Mouse (Mus musculus): Measurements from ENCODE around the gene Fn1. TPM values are rescaled to one million over a fixed set of nuclear protein-coding genes. Genes with fewer than 3 reads are reported as not detected.

Gene Fn1
- polyA plus RNA-seq, 1 experiment: 518 TPM

DNA sequence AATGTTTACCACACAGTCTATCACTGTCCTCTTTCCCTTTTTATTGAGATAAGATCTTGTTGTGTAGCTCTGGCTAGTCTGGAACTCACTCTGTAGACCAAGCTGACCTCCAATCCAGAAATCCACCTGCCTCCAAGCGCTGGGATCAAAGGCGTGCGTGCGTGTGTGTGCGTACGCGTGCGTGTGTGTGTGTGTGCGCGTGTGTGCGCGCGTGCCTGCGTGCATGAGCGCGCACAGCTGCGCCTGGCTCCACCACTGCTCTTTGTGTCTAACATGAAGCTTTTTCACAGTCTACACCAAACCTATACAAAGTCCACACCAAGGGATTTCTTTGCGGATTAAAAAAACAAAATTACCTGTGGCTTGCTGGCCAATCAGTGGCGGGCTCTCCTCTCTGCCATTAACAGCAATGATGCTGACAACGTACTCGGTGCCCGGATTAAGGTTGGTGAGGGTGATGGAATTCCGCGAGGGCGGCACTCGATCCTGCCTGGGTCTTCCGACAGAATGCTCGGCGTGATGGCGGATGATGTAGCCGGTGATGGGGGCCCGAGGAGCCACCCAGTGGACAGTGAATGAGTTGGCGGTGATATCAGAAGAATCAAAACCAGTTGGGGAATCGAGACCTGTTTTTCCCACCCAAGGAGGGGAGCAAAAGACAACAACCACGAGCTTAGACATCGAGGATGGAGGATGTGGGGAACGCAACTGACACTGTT is 43.8 kb downstream of the Fn1 start:
- TF ChIP-seq POLR2A (IDR thresholded peaks at IDR 0.05; ENCODE audit: insufficient read depth, low read length) (no peak), CTCF (IDR thresholded peaks at IDR 0.05; ENCODE audit: low read depth, low read length) (no peak), EP300 (IDR thresholded peaks at IDR 0.05; ENCODE audit: insufficient read depth, low read depth, low read length) (no peak)
- H3K27me3 ChIP-seq (ENCODE audit: control insufficient read depth, insufficient read depth, low read length, poor library complexity, severe bottlenecking): no peaks in the 10 kb centered on the region

DNA sequence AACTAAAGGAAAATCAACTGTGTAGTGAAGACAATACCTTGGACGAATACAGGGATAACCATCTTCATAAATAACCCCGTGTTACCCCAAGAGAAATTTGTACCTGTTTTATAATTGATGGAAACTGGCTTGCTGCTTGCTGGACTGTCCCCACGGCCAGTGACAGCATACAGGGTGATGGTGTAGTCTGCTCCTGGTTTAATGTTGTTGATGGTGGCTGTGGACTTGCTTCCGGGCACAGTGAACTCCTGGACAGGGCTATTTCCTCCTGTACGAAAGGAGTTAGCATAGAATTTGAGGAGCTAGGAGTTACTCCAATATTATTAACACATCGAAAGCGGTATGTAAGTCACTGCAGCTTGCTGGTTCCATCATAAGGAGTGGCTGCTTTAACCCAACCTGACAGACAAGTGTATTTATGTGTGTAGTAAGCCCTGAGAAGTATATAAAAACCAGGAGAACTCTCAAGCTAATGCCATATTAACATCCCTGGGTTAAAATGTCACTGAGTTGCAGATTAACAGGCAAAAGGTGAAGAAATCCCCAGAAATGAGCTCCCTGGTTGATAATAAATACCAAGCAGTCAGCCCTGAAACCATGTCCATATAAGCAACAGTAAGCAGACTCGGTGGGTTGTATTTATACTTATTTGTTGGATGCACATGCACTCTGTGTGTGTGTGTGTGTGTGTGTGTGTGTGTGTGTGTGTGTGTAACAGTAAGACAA is 46.2 kb downstream of the Fn1 start:
- no peak overlapping the region for H3K4me3 ChIP-seq (ENCODE audit: low read depth, low read length)
- H3K36me3 ChIP-seq (ENCODE audit: control insufficient read depth, insufficient read depth, low read length, poor library complexity, severe bottlenecking): peaks cover 91% of the 10 kb centered on the region
- H3K27ac ChIP-seq (ENCODE audit: insufficient read depth, low read length): no peak overlapping the region
- TF ChIP-seq CTCF (IDR thresholded peaks at IDR 0.05; ENCODE audit: low read depth, low read length) (no peak), EP300 (IDR thresholded peaks at IDR 0.05; ENCODE audit: insufficient read depth, low read depth, low read length) (no peak), POLR2A (IDR thresholded peaks at IDR 0.05; ENCODE audit: insufficient read depth, low read length) (no peak)
- no peaks in the 10 kb centered on the region for H3K9me3 ChIP-seq (replicated peaks; ENCODE audit: control insufficient read depth, insufficient read depth, low read length, poor library complexity, severe bottlenecking)
- no peak overlapping the region for H3K9ac ChIP-seq (ENCODE audit: low read depth, poor library complexity, severe bottlenecking)
- no peaks in the 10 kb centered on the region for H3K27me3 ChIP-seq (ENCODE audit: control insufficient read depth, insufficient read depth, low read length, poor library complexity, severe bottlenecking)
- H3K4me1 ChIP-seq (ENCODE audit: control insufficient read depth, insufficient read depth, low read length): peaks cover 2% of the 10 kb centered on the region

More for the DNA sequence above, 43.8 kb downstream of the Fn1 start:
- H3K4me3 ChIP-seq (ENCODE audit: low read depth, low read length): no peak overlapping the region
- no peak overlapping the region for H3K9ac ChIP-seq (ENCODE audit: low read depth, poor library complexity, severe bottlenecking)
- H3K4me1 ChIP-seq (ENCODE audit: control insufficient read depth, insufficient read depth, low read length): peaks cover 2% of the 10 kb centered on the region
- H3K27ac ChIP-seq (ENCODE audit: insufficient read depth, low read length): no peak overlapping the region
- H3K36me3 ChIP-seq (ENCODE audit: control insufficient read depth, insufficient read depth, low read length, poor library complexity, severe bottlenecking): peaks cover 92% of the 10 kb centered on the region
- no peaks in the 10 kb centered on the region for H3K9me3 ChIP-seq (replicated peaks; ENCODE audit: control insufficient read depth, insufficient read depth, low read length, poor library complexity, severe bottlenecking)

DNA sequence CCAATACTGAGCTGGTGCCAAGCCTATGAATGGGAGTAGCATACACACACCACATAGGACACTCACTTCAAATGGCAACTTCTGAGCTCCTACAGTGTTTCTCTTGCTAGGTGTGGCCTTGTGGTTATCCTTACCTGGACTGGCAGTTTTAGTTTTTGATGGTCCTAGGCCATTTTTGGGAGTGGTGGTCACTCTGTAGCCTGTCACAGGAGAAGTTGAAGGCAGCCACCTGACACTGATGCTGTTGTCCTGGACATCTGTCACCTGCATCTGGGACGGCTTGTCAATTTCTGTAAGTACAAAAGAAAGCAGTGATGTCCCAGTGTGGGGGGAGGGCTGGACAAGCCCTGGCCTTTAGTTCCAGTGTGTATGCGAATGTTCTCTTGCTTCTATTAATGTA is 47.2 kb downstream of the Fn1 start:
- TF ChIP-seq EP300 (IDR thresholded peaks at IDR 0.05; ENCODE audit: insufficient read depth, low read depth, low read length) (no peak), CTCF (IDR thresholded peaks at IDR 0.05; ENCODE audit: low read depth, low read length) (no peak), POLR2A (IDR thresholded peaks at IDR 0.05; ENCODE audit: insufficient read depth, low read length) (no peak)
- Histone ChIP-seq H3K9ac (ENCODE audit: low read depth, poor library complexity, severe bottlenecking) (no peak overlapping the region), H3K36me3 (ENCODE audit: control insufficient read depth, insufficient read depth, low read length, poor library complexity, severe bottlenecking) (peaks cover 90% of the 10 kb centered on the region), H3K4me3 (ENCODE audit: low read depth, low read length) (no peak overlapping the region), H3K4me1 (ENCODE audit: control insufficient read depth, insufficient read depth, low read length) (peaks cover 2% of the 10 kb centered on the region), H3K9me3 (replicated peaks; ENCODE audit: control insufficient read depth, insufficient read depth, low read length, poor library complexity, severe bottlenecking) (no peaks in the 10 kb centered on the region), H3K27me3 (ENCODE audit: control insufficient read depth, insufficient read depth, low read length, poor library complexity, severe bottlenecking) (no peaks in the 10 kb centered on the region), H3K27ac (ENCODE audit: insufficient read depth, low read length) (no peak overlapping the region)

DNA sequence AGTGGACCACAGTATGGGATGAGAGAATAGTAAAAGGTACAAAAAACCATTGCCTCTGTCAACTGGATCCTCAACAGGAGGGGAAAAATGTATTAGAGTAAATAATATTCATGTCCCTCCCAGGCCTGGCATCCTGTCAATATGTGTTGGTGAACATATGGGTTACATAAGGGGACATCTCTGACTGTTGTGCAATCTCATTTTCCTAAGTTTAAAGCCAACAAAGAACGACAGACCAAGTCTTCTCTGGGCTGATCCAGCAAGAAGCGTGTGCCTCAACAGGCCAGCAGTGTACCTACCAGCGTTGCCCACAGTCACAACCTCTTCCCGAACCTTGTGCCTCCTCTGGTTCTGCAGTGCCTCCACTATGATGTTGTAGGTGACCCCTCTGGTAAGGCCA is 57.6 kb downstream of the Fn1 start:
- no peaks in the 10 kb centered on the region for H3K27me3 ChIP-seq (ENCODE audit: control insufficient read depth, insufficient read depth, low read length, poor library complexity, severe bottlenecking)
- H3K9me3 ChIP-seq (replicated peaks; ENCODE audit: control insufficient read depth, insufficient read depth, low read length, poor library complexity, severe bottlenecking): peaks cover 12% of the 10 kb centered on the region
- H3K9ac ChIP-seq (ENCODE audit: low read depth, poor library complexity, severe bottlenecking): no peak overlapping the region
- H3K36me3 ChIP-seq (ENCODE audit: control insufficient read depth, insufficient read depth, low read length, poor library complexity, severe bottlenecking): peaks cover 94% of the 10 kb centered on the region
- no peak overlapping the region for H3K27ac ChIP-seq (ENCODE audit: insufficient read depth, low read length)
- TF ChIP-seq POLR2A (IDR thresholded peaks at IDR 0.05; ENCODE audit: insufficient read depth, low read length) (no peak), CTCF (IDR thresholded peaks at IDR 0.05; ENCODE audit: low read depth, low read length) (no peak), EP300 (IDR thresholded peaks at IDR 0.05; ENCODE audit: insufficient read depth, low read depth, low read length) (no peak)
- H3K4me3 ChIP-seq (ENCODE audit: low read depth, low read length): no peak overlapping the region
- H3K4me1 ChIP-seq (ENCODE audit: control insufficient read depth, insufficient read depth, low read length): no peaks in the 10 kb centered on the region

DNA sequence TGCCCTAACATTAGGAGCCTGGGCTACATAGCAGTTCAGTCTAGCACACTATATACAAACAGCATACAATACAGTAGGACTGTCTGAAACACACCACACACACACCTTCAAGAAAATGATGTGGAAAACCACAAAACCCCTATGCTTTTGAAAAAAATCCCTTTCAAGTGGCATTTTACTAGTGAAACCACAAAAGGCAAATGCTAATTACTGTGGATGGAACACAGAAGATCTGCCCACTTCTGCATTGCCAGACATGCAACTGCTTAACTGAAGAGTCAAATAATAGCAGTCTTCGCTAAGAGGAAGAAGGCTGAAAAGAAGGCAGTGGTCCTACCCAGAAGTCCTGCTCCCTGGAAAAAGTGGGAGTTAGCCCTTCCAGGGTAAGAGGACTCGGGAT is 58.7 kb downstream of the Fn1 start:
- Histone ChIP-seq H3K9me3 (replicated peaks; ENCODE audit: control insufficient read depth, insufficient read depth, low read length, poor library complexity, severe bottlenecking) (peaks cover 12% of the 10 kb centered on the region), H3K27me3 (ENCODE audit: control insufficient read depth, insufficient read depth, low read length, poor library complexity, severe bottlenecking) (no peaks in the 10 kb centered on the region), H3K36me3 (ENCODE audit: control insufficient read depth, insufficient read depth, low read length, poor library complexity, severe bottlenecking) (peaks cover 93% of the 10 kb centered on the region), H3K9ac (ENCODE audit: low read depth, poor library complexity, severe bottlenecking) (no peak overlapping the region), H3K4me1 (ENCODE audit: control insufficient read depth, insufficient read depth, low read length) (no peaks in the 10 kb centered on the region), H3K27ac (ENCODE audit: insufficient read depth, low read length) (no peak overlapping the region), H3K4me3 (ENCODE audit: low read depth, low read length) (no peak overlapping the region)
- TF ChIP-seq EP300 (IDR thresholded peaks at IDR 0.05; ENCODE audit: insufficient read depth, low read depth, low read length): no peak
- TF ChIP-seq CTCF (IDR thresholded peaks at IDR 0.05; ENCODE audit: low read depth, low read length): no peak
- no peak for TF ChIP-seq POLR2A (IDR thresholded peaks at IDR 0.05; ENCODE audit: insufficient read depth, low read length)

DNA sequence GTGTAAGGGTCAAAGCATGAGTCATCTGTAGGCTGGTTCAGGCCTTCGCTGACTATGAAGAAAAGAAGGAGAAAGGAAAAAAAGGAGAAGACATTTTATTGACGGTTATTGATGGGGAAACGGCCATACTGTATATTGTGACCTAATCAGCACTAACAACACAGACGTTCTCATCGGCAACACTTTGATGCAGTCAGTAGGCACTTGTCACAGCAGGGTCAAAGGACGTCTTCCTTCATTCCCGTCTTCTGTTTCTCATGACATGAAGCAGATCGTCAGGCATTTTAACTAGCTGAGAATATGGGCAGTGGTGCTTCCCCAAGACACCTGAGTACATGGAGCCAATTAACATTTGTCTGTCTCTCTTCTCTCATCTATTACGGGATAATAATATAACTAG is 59.8 kb downstream of the Fn1 start:
- Histone ChIP-seq H3K4me3 (ENCODE audit: low read depth, low read length) (no peak overlapping the region), H3K4me1 (ENCODE audit: control insufficient read depth, insufficient read depth, low read length) (no peaks in the 10 kb centered on the region), H3K9ac (ENCODE audit: low read depth, poor library complexity, severe bottlenecking) (no peak overlapping the region), H3K36me3 (ENCODE audit: control insufficient read depth, insufficient read depth, low read length, poor library complexity, severe bottlenecking) (peaks cover 93% of the 10 kb centered on the region), H3K9me3 (replicated peaks; ENCODE audit: control insufficient read depth, insufficient read depth, low read length, poor library complexity, severe bottlenecking) (peaks cover 12% of the 10 kb centered on the region), H3K27ac (ENCODE audit: insufficient read depth, low read length) (no peak overlapping the region), H3K27me3 (ENCODE audit: control insufficient read depth, insufficient read depth, low read length, poor library complexity, severe bottlenecking) (no peaks in the 10 kb centered on the region)
- TF ChIP-seq POLR2A (IDR thresholded peaks at IDR 0.05; ENCODE audit: insufficient read depth, low read length) (no peak), EP300 (IDR thresholded peaks at IDR 0.05; ENCODE audit: insufficient read depth, low read depth, low read length) (no peak), CTCF (IDR thresholded peaks at IDR 0.05; ENCODE audit: low read depth, low read length) (no peak)
